Mouse (Mus musculus): Measurements from ENCODE around the gene Gria2.

DNA sequence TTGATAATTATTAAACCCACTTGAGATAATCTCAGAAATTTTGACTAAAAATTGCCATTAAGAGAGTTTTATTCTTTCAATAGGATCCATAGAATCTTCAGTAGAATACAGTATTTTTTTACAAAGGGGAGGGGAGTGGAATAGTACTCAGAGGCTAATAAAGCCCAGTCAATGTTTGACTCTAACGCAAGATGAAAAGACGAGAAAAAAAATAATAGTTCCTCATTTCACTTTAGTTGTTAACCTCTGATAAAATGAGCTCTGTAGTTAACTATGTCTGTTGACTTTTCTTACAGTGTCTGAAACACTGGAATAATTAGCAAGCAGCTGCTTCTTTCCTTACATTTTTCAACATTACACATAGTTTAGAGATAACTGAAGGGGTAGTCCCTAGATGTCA is 7.4 kb downstream of the Gria2 start:
- TF ChIP-seq GATA1 (IDR thresholded peaks at IDR 0.05; ENCODE audit: low read length), result no peak
- TF ChIP-seq TAL1 (IDR thresholded peaks at IDR 0.05; ENCODE audit: low read length), result no peak

Data from erythroblast, embryonic 14.5 days (primary cell).